Mouse (Mus musculus) MEL (cell line): ENCODE data around the gene Il17re. TPM values are rescaled to one million over a fixed set of nuclear protein-coding genes. Genes with fewer than 3 reads are reported as not detected.

ENCODE experiments used
- DNase-seq: peaks from one replicate; pipeline ENCODE4 v3.0.0; 2011; ENCODE audit warnings: low read depth, low spot score
- H3K27ac ChIP-seq: 2 replicates; pipeline ENCODE4 v1.5.1; 2012; ENCODE audit warnings: low read depth, mild to moderate bottlenecking, control low read depth, low read length, moderate library complexity; ENCODE audit not compliant: control insufficient read depth
- H3K27me3 ChIP-seq, 2 experiments: fragments of 150-350 bp in 1 of 2; sonication (generic) in 1 of 2; 2 replicates each; pipeline ENCODE4 v1.6.1; 2012; ENCODE audit warnings: low read length in 2 of 2, mild to moderate bottlenecking in 2 of 2, improper control_type of control experiment in 1 of 2, moderate library complexity in 1 of 2; ENCODE audit not compliant: insufficient read depth in 2 of 2, control insufficient read depth in 1 of 2
- H3K36me3 ChIP-seq, 2 experiments: 2 replicates each; pipeline ENCODE4 v1.6.1; 2012 to 2014; ENCODE audit warnings: low read length in 2 of 2, improper control_type of control experiment in 1 of 2, inconsistent platforms in 1 of 2, mild to moderate bottlenecking in 1 of 2; ENCODE audit not compliant: insufficient read depth in 2 of 2, control insufficient read depth in 1 of 2
- H3K4me1 ChIP-seq, 2 experiments: fragments of 150-350 bp in 1 of 2; sonication (generic) in 1 of 2; 2 replicates each; pipeline ENCODE4 v1.6.1; 2012; ENCODE audit warnings: low read length in 2 of 2, improper control_type of control experiment in 1 of 2, mild to moderate bottlenecking in 1 of 2; ENCODE audit not compliant: insufficient read depth in 2 of 2, control insufficient read depth in 1 of 2
- H3K4me3 ChIP-seq, 2 experiments: fragments of 150-350 bp in 1 of 2; sonication (generic) in 1 of 2; 2 replicates each; pipeline ENCODE4 v1.5.1; 2012; ENCODE audit warnings: low read depth in 2 of 2, low read length in 2 of 2, mild to moderate bottlenecking in 2 of 2, moderate library complexity in 2 of 2, control low read depth in 1 of 2, improper control_type of control experiment in 1 of 2; ENCODE audit not compliant: control insufficient read depth in 1 of 2, insufficient read depth in 1 of 2
- H3K79me2 ChIP-seq: 2 replicates; pipeline ENCODE4 v1.6.1; 2012; ENCODE audit warnings: mild to moderate bottlenecking, low read length, moderate library complexity; ENCODE audit not compliant: control insufficient read depth, poor library complexity, insufficient read depth
- H3K9ac ChIP-seq: 2 replicates; pipeline ENCODE4 v1.6.1; 2012; ENCODE audit warnings: low read depth, mild to moderate bottlenecking, control low read depth, low read length, moderate library complexity; ENCODE audit not compliant: control insufficient read depth, poor library complexity, severe bottlenecking
- H3K9me3 ChIP-seq: fragments of 150-350 bp; sonication (generic); replicated peaks from 2 replicates; pipeline ENCODE4 v1.6.1; 2012; ENCODE audit warnings: mild to moderate bottlenecking, low read length, improper control_type of control experiment, moderate library complexity; ENCODE audit not compliant: insufficient read depth
- CHD1 ChIP-seq: IDR thresholded peaks from 2 replicates; pipeline ENCODE4 v1.6.1; 2012; ENCODE audit warnings: low read depth, mild to moderate bottlenecking, inconsistent platforms, low read length, improper control_type of control experiment
- CHD2 ChIP-seq: IDR thresholded peaks from 2 replicates; pipeline ENCODE4 v1.6.1; 2011; ENCODE audit warnings: low read length, improper control_type of control experiment
- E2F4 ChIP-seq: IDR thresholded peaks from 2 replicates; pipeline ENCODE4 v1.6.1; 2011; ENCODE audit warnings: low read depth, low read length, improper control_type of control experiment, borderline replicate concordance
- EP300 ChIP-seq, 2 experiments: IDR thresholded peaks; 2 replicates each; pipeline ENCODE4 v1.6.1; 2011; ENCODE audit warnings: improper control_type of control experiment in 2 of 2, low read length in 2 of 2, low read depth in 1 of 2, mild to moderate bottlenecking in 1 of 2
- GABPA ChIP-seq: IDR thresholded peaks from 2 replicates; pipeline ENCODE4 v1.6.1; 2012; ENCODE audit warnings: low read depth, mild to moderate bottlenecking, inconsistent platforms, low read length, improper control_type of control experiment, moderate library complexity
- MXI1 ChIP-seq: IDR thresholded peaks from 2 replicates; pipeline ENCODE4 v1.6.1; 2011; ENCODE audit warnings: mild to moderate bottlenecking, low read depth, low read length, improper control_type of control experiment
- MYB ChIP-seq: IDR thresholded peaks from 2 replicates; pipeline ENCODE4 v1.6.1; 2011; ENCODE audit warnings: mild to moderate bottlenecking, low read depth, low read length, improper control_type of control experiment
- MYC ChIP-seq: IDR thresholded peaks from 2 replicates; pipeline ENCODE4 v1.6.1; 2011; ENCODE audit warnings: low read depth, mild to moderate bottlenecking, low read length, improper control_type of control experiment, moderate library complexity
- NRF1 ChIP-seq: IDR thresholded peaks from 2 replicates; pipeline ENCODE4 v1.6.1; 2014; ENCODE audit warnings: low read depth, mild to moderate bottlenecking, inconsistent platforms, low read length, improper control_type of control experiment, moderate library complexity; ENCODE audit not compliant: poor library complexity, insufficient read depth, severe bottlenecking
- RAD21 ChIP-seq: IDR thresholded peaks from 2 replicates; pipeline ENCODE4 v1.6.1; 2011; ENCODE audit warnings: mild to moderate bottlenecking, low read depth, low read length, improper control_type of control experiment
- RCOR1 ChIP-seq: IDR thresholded peaks from 2 replicates; pipeline ENCODE4 v1.6.1; 2012; ENCODE audit warnings: low read depth, mild to moderate bottlenecking, inconsistent platforms, low read length, improper control_type of control experiment
- SMC3 ChIP-seq: IDR thresholded peaks from 2 replicates; pipeline ENCODE4 v1.6.1; 2011; ENCODE audit warnings: low read depth, low read length, improper control_type of control experiment
- TBP ChIP-seq: IDR thresholded peaks from 2 replicates; pipeline ENCODE4 v1.8.0; 2011; ENCODE audit warnings: low read depth, low read length, improper control_type of control experiment
- USF2 ChIP-seq, 2 experiments: IDR thresholded peaks; 2 replicates each; pipeline ENCODE4 v1.6.1; 2011 to 2012; ENCODE audit warnings: improper control_type of control experiment in 2 of 2, low read length in 2 of 2, borderline replicate concordance in 1 of 2, inconsistent platforms in 1 of 2, low read depth in 1 of 2, mild to moderate bottlenecking in 1 of 2; ENCODE audit not compliant: insufficient read depth in 1 of 2
- ZKSCAN1 ChIP-seq: IDR thresholded peaks from 2 replicates; pipeline ENCODE4 v1.6.1; 2012; ENCODE audit warnings: low read depth, mild to moderate bottlenecking, inconsistent platforms, low read length, improper control_type of control experiment, moderate library complexity
- polyA plus RNA-seq, 2 experiments: library from polyadenylated mRNA; stranded (reverse) in 1 of 2; unstranded in 1 of 2; fragments of >175 nt in 1 of 2; fragments of >200 nt in 1 of 2; gene quantifications; 2 replicates each; pipeline versions ENCODE4 v1.2.1 to v1.2.4; 2012; ENCODE audit warnings: low replicate concordance in 2 of 2, low read depth in 1 of 2; ENCODE audit not compliant: insufficient read length in 2 of 2, insufficient read depth in 1 of 2, missing spikeins in 1 of 2
- total RNA-seq: library from RNA; depleted of rRNA; stranded (reverse); fragments of 300-350 nt; gene quantifications from 2 replicates; pipeline ENCODE4 v1.2.3, GENCODE M21; 2012

Gene Il17re
- total and polyA plus RNA-seq, 3 experiments: not detected

DNA sequence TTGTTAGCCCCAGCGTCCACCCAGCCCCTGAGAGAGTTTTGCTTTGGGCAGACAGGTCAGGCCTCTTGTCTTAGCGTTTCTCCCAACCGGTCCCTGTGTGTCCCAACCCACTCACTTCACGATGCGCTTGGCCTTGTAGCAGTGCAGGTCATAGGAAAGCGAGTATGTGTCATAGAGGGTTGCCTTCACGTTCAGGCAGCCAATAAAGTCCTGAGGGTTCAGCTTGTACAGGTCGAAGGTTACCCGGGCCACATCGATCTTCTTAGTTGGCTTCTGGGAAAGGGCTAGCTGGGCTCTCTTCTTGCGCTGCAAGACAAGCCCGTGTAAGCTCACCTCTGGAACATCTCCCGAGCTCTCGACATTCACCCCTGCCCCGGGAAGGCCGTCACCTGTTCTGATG, 30.3 kb upstream of the Il17re start:
- H3K36me3 ChIP-seq: no peaks in the 10 kb centered on the region
- no peak for TF ChIP-seq USF2 (IDR thresholded peaks at IDR 0.05; ENCODE audit: borderline replicate concordance in 1 of 2, insufficient read depth in 1 of 2, low read depth in 1 of 2, low read length in 2 of 2)
- no peak for TF ChIP-seq ZKSCAN1
- TF ChIP-seq MYB: no peak
- TF ChIP-seq E2F4: no peak
- no peak for TF ChIP-seq MYC
- TF ChIP-seq CHD1: no peak
- TF ChIP-seq SMC3: no peak
- TF ChIP-seq RCOR1: no peak
- TF ChIP-seq NRF1: no peak
- no peak for TF ChIP-seq CHD2
- no peak for TF ChIP-seq EP300 (IDR thresholded peaks at IDR 0.05; ENCODE audit: low read depth in 1 of 2, low read length in 2 of 2)
- TF ChIP-seq, all 39 proteins: peak for 0
- Histone ChIP-seq H3K4me1 (peaks cover 2 to 7% of the 10 kb centered on the region in 2 experiments; a peak in 3 of 4 replicates), H3K27ac (no peak overlapping the region), H3K9me3 (no peaks in the 10 kb centered on the region), H3K4me3 (no peak overlapping the region), H3K27me3 (no peaks in the 10 kb centered on the region), H3K79me2 (no peaks in the 10 kb centered on the region), H3K9ac (no peak overlapping the region)
- DNase-seq: no peak

DNA sequence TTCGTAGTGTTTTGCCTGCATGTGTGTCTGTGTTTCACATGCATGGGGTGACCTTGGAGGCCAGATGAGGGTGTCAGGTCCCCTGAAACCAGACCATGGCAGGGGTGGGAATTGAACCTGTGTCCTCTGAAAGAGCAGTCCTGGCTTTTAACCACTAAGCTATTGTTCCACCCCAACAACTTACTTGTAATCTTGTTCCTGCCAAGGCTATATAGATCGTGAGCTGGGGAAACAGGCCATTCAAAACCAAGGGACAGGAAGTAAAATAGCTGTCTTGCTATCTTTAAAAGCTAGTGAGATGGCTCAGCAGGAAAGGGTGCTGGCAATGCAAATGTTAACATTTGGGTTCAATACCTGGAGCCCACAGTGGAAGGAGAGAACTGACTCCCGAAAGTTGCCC, 28.3 kb upstream of the Il17re start:
- Histone ChIP-seq H3K27ac (no peak overlapping the region), H3K79me2 (no peaks in the 10 kb centered on the region), H3K4me3 (no peak overlapping the region), H3K27me3 (no peaks in the 10 kb centered on the region), H3K36me3 (no peaks in the 10 kb centered on the region), H3K9ac (no peak overlapping the region), H3K9me3 (no peaks in the 10 kb centered on the region), H3K4me1 (peaks cover 0 to 7% of the 10 kb centered on the region in 2 experiments; a peak in 3 of 4 replicates)
- DNase-seq: no peak
- TF ChIP-seq TBP (peak; percentile 91), NRF1 (no peak)

DNA sequence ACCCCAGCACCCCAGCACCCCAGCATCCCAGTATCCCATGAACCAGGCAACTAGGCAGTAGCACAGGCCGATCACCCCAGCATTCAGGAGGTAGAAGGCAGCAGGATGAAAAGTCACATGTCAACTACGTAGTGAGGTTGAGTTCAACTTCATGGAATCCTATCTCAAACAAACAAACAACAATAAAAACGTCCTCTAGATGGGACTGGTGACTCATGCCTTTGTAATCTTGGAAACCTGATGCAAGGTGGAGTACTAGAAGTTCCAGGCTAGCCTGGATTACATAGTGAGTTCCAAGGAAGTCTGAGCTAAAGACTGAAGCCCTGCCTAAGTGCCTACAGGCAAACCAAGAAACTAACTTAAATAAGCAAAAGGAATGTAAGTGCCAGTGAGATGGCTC, 27.4 kb upstream of the Il17re start:
- H3K27ac ChIP-seq: no peak overlapping the region
- no peaks in the 10 kb centered on the region for H3K36me3 ChIP-seq
- no peak for DNase-seq
- H3K79me2 ChIP-seq: no peaks in the 10 kb centered on the region
- no peaks in the 10 kb centered on the region for H3K9me3 ChIP-seq
- H3K4me3 ChIP-seq: no peak overlapping the region
- H3K9ac ChIP-seq: no peak overlapping the region
- H3K4me1 ChIP-seq: peaks cover 0 to 3% of the 10 kb centered on the region in 2 experiments; a peak in 1 of 4 replicates
- TF ChIP-seq GABPA (no peak), MXI1 (no peak), MYB (no peak), RAD21 (no peak)
- no peaks in the 10 kb centered on the region for H3K27me3 ChIP-seq
